Mouse (Mus musculus): ENCODE data around the gene Tle6. TPM values are rescaled to one million over a fixed set of nuclear protein-coding genes. Genes with fewer than 3 reads are reported as not detected.

The Tle6 gene
- polyA plus RNA-seq (2017; shearing (Covaris generic)) = under 1 TPM; 0.43 to 0.88 TPM

DNA sequence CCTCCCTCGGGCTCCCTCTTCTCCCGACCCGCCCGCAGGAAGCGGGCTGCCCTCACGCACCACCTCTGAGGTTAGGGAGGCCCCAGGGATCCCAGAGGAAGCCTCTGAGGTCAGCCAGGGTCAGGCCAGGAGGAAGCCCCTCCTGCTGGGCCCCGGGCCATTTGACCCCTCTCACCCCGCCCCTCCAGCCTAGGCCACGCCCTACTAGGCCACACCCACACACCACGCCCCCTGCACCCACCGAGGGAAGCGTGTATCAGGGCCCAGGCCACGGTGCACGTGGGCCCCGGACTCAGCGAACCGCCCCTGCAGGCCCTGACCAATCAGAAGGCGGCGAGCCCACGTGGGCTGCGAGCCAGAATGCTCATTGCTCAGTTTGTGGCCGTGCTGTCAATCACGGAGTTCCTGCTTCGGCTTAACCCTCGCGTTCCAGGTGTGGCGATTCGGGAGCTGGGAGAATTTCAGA, at the start of gene Tle6:
Gene Tle6 (minus strand): TSS at position 336 of the 466 bp plus-strand sequence.

DNA sequence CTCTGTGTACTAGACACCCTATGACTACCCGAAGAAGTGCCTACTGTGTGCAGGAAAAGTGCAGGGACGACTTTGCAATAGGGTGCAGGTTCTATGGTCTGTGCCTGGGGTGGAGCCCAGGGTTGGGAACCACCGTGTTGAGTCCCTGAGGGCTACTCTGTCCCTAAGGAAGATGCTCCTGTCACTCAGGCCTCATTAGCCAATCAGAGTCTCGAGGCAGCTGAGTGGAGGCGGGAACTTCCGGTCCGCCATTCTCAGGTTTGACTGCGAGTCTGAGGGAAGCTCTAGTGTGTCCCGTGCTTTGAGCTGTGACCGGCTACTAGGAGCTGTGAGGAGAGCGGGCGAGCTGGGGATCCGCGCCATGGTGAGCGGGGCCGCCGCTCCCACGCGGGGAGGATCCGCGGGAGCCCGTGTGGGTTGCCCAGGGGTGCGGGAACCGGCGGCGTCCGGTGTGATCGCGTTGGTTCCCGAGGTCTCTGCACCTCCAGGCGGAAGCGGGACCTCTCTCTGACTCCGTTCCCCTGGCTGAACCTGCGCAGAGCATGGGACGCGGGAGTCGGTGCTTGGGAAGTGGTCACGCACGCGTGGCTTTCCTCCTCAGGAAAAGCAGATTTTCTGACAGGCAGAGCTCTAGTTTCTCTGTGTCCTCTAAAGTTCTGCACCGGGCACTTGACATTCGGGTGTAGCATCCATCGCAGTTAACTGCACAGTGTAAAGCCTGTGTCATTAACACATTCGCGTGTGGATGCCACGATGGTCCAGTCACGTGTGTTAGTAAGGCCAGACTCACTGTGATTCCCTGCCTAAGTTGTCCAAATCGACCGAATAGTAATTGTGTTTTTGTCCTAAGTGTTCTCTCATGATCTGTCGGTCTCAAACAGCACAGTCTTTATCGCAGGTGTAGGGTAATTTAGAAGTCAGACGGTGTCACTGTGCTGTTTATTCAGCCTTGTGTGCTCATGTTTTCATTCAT, 48.2 kb upstream of the Tle6 start, which contains the start of gene Gm10778:
Gene Gm10778 (plus strand): TSS at position 257 of the 973 bp plus-strand sequence.

DNA sequence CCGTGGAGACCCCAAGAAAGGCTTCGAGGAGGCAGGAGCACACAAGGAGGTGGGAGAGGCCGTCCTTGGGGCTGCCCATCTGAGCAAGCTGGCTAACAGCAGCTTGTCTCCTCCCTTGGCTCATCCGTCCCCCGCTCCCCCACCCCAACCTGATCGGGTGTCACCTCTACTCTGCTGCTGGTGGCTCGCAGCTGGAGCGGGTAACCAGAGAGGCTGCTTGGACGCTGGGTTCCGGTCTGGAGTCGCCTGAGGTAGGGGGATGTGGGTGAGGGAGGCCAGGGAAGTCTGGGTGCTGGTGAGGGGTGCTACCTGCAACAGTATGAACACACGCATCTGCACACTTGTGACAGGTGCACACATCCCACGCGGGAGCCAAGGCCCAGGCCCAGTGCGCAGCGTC, 27.5 kb upstream of the Tle6 start, which contains the start of gene Ankrd24:
Gene Ankrd24 (plus strand): TSS at position 151 of the 400 bp plus-strand sequence.

DNA sequence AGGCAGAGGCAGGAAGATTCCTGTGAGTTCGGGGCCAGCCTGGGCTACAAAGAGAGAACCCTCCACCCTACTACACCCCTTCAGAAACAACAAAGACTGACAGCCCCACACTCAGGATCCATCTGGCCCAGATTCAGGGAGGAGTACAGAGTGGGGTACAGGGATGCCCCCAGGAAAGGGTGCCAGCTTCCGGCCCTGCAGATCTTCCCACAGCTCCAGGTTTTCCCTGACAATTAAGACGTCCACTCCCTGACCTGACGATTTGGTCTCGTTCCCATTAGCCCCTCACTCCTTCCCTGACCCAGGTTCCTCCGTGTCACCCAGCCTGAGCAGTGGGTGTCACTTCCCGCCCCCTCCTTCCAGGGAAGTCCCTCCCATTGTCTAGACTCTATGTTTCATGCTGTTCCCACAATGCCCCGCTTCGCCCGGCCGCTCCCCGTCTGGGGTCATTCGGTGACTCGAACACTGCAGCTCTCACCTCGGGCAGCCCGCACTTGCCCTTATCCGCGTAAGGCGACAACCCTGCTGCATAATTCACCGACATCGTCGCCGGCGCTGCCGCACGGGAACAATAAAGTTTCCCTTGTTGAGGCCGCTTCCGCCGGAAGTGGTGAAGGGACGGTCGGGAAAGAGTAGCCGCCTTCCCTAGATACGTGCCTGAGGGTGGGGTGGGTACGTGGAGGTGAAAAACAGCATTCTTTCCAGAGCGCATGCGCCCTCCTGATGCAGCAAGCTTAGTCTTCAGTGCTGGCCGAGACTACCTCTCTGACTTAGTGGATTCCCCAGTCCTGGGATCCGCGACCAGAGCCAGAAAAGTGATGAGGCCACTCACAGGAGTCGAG, 26.3 kb upstream of the Tle6 start, which contains the start of gene Sirt6:
Gene Sirt6 (minus strand): TSS at position 804 of the 842 bp plus-strand sequence.

DNA sequence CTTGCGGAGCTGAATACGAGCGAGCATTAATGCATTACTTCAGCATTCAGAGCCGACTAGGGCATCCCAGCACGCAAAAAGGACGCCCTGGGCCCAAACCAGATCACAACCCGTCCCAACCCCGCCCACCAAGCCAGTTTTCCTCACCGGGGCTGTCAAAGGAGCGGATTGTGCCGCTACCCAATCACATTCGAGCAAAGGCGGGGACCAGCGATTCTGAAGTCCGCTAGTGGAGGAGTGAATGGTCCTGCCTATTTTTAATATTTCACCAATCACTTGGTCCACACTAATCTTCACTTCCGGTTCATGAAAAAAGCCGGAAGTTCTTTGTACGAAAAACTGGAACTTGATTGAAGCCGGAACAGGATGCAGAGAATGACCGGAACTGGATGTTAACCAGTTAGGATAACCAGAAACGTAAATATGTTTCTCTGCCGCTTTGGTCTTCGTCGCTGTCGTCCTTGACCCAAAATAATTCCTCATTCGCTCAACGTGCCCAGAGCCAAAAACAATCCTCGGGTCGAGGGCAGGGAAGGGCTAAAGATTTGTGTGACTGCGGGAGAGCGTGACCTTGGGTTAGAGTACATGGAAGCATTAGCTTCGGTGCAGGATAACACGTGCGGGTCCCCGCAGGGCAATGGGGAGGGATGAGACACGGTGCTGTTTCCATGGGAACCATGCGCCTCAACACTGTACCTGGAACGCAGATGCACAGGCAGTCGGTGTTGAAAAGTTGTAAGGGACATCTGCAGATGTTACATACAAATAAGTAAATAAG, 5.3 kb upstream of the Tle6 start, which contains the start of gene BC025920:
Gene BC025920 (plus strand): TSS at position 297 of the 778 bp plus-strand sequence.

DNA sequence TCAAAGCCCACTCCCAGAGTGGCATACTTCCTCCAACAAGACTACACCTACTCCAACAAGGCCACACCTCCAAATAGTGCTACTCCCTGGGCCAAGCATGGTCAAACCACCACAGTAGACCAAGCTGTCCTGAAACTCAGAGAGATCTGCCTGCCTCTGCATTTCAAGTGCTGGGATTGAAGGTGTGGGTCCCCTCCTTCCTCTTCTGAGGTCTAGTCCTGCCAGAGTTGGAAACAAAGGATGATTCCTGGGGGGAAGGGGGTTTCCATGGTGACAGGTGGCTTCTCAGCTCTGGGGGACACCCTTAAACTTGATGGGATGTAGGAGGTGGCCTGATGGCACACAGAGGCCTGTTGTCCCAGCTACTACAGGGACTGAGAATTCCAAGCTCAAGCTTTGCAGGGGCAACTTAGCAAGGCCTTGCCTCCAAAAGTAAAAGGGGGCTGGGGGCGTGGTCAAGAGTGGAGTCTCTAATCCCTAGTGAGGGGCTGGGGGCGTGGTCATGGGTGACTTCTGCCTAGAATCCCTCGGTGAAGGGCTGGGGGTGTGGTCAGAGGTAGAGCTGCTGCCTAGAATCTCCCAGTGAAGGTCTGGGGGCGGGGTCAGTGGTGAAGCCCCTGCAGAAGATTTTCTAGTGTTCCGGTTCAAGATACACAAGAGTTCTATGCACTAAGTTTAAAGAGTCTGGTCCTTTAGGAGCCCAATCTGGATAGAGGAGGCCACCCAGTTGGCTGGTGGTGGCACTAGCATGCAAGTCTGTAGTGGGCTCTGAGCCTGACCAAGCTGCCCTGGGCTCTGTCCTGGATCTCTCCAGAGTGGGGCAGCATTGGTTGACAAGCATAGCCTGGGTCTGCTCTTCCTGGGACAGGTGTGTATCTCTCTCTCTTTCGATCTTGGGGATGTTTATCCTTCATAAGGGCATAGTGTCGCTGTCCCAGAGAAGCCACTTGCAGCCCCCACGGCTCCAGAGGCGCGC, 26.5 kb downstream of the Tle6 start, which contains the start of gene Tle2:
Gene Tle2 (plus strand): TSS at position 481 of the 976 bp plus-strand sequence.

DNA sequence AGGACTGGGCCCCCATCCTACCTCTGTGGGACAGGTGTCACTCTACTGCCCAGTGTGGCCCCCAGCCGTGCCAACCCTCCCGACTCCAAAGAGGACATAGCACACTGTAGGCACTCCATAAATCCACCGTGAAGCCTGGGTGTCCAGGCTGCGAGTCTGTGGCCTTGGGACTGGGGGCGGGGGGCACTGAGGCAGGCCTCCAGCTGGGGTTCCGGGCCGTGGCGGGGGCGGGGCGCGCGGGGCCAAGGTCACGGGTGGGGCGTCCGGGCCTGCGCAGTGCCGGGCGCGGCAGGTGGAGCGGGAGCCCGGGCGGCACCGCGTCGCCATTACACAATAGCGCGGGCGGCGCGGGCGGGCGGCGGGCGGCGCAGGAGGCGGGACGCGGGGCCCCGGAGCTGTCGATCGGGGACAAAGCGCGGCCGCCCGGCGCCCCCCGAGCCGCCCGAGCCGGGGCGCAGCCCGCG, 41.7 kb downstream of the Tle6 start, which contains the start of gene Aes:
Gene Aes (plus strand): TSS at position 326 of the 464 bp plus-strand sequence.

DNA sequence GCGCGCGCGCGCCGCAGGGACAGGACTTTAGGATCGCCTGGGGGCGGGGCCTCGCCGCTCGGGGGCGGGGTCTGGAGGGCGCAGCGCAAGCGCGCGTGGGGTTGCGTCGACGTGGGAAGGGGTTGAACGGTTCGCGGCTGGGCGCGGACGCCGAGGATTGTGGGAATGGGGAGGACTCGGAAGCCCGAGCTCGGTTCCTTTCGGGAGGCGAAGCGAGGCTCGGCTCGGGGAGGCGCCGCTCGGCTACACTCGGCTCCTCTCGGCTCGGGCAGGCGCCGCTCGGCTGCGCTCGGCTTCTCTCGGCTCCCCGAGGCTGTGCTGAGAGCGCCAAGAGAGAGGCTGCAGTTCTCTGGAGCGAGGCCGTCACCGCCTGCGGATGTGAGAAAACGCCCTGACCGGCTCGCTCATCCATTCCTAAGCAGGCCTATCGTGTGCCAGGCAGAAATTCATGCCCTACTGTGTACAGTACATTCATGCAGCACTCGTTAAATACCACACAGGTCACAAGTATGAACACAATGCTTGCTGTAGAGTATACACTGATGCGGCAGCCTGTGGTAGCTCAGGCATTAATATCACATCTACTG, 55.6 kb downstream of the Tle6 start, which contains the start of gene Gna11:
Gene Gna11 (minus strand): TSS at position 30 of the 587 bp plus-strand sequence.

Other genes with a start within 250 kb of the Tle6 start
- gene Mfsd12, start 243.6 kb downstream of the Tle6 start, polyA plus RNA-seq (2017; shearing (Covaris generic)) = 1 to 10 TPM; 3.7 to 4.0 TPM
- 1 to 10 TPM in 1 of 2 experiments, under 1 TPM in 1; 0.68 to 1.5 TPM for gene 4930404N11Rik, start 235.3 kb downstream of the Tle6 start, polyA plus RNA-seq (2017; shearing (Covaris generic))
- gene Fzr1, start 222.6 kb downstream of the Tle6 start, polyA plus RNA-seq (2017; shearing (Covaris generic)) = 10 to 100 TPM; 69.7 to 78.9 TPM
- 10 to 100 TPM; 35.0 to 35.8 TPM for gene Dohh, start 216.6 kb downstream of the Tle6 start, polyA plus RNA-seq (2017; shearing (Covaris generic))
- gene Gm48551, start 216.6 kb downstream of the Tle6 start, polyA plus RNA-seq (2017; shearing (Covaris generic)) = 1 to 10 TPM; 2.2 to 4.9 TPM
- 1 to 10 TPM; 1.1 to 1.6 TPM for gene Gm48552, start 212.1 kb downstream of the Tle6 start, polyA plus RNA-seq (2017; shearing (Covaris generic))
- gene Smim24, start 208.0 kb downstream of the Tle6 start, polyA plus RNA-seq (2017; shearing (Covaris generic)) = 10 to 100 TPM in 1 of 2 experiments, 1 to 10 TPM in 1; 6.3 to 12.2 TPM
- 10 to 100 TPM; 14.8 to 22.7 TPM for gene Nfic, start 145.4 kb downstream of the Tle6 start, polyA plus RNA-seq (2017; shearing (Covaris generic))
- under 1 TPM; 0.14 to 0.73 TPM for gene Celf5, start 118.4 kb downstream of the Tle6 start, polyA plus RNA-seq (2017; shearing (Covaris generic))
- 10 to 100 TPM; 78.9 to 96.7 TPM for gene Ncln, start 104.7 kb downstream of the Tle6 start, polyA plus RNA-seq (2017; shearing (Covaris generic))
- 10 to 100 TPM; 64.8 to 91.5 TPM for gene S1pr4, start 100.9 kb downstream of the Tle6 start, polyA plus RNA-seq (2017; shearing (Covaris generic))
- 10 to 100 TPM; 29.2 to 77.3 TPM for gene Gna15, start 76.8 kb downstream of the Tle6 start, polyA plus RNA-seq (2017; shearing (Covaris generic))
- 10 to 100 TPM; 18.6 to 21.0 TPM for gene Gna11, start 55.9 kb downstream of the Tle6 start, polyA plus RNA-seq (2017; shearing (Covaris generic))
- 1,000 to 10,000 TPM; 1,214 to 1,244 TPM for gene Aes, start 41.6 kb downstream of the Tle6 start, polyA plus RNA-seq (2017; shearing (Covaris generic))
- gene Tle2, start 26.5 kb downstream of the Tle6 start, polyA plus RNA-seq (2017; shearing (Covaris generic)) = 1 to 10 TPM; 1.1 to 2.0 TPM
- gene BC025920, start 5.2 kb upstream of the Tle6 start, polyA plus RNA-seq (2017; shearing (Covaris generic)) = 1 to 10 TPM in 1 of 2 experiments, under 1 TPM in 1; 0.72 to 3.1 TPM
- 10 to 100 TPM; 10.7 to 20.6 TPM for gene Sirt6, start 26.7 kb upstream of the Tle6 start, polyA plus RNA-seq (2017; shearing (Covaris generic))
- gene Ankrd24, start 27.5 kb upstream of the Tle6 start, polyA plus RNA-seq (2017; shearing (Covaris generic)) = 1 to 10 TPM; 1.9 to 5.6 TPM
- gene Gm10778, start 48.0 kb upstream of the Tle6 start, polyA plus RNA-seq (2017; shearing (Covaris generic)) = 1 to 10 TPM; 6.8 to 9.1 TPM
- 10 to 100 TPM; 17.2 to 21.1 TPM for gene Zfp433, start 103.8 kb upstream of the Tle6 start, polyA plus RNA-seq (2017; shearing (Covaris generic))
- 1 to 10 TPM; 7.1 to 8.2 TPM for gene Gm3055, start 170.1 kb upstream of the Tle6 start, polyA plus RNA-seq (2017; shearing (Covaris generic))
- 1 to 10 TPM; 4.5 to 6.5 TPM for gene Gm4767, start 211.1 kb upstream of the Tle6 start, polyA plus RNA-seq (2017; shearing (Covaris generic))